Mouse (Mus musculus): ENCODE results near the gene Ccn2.
A peak's percentile ranks its signal among the peaks of the same experiment; 100 is the strongest.
"Not testable (repeated sequence)": the region's sequence is repeated elsewhere in the genome, so short reads cannot be mapped to it uniquely, and the experiment has no call there.

Ccn2 gene

DNA sequence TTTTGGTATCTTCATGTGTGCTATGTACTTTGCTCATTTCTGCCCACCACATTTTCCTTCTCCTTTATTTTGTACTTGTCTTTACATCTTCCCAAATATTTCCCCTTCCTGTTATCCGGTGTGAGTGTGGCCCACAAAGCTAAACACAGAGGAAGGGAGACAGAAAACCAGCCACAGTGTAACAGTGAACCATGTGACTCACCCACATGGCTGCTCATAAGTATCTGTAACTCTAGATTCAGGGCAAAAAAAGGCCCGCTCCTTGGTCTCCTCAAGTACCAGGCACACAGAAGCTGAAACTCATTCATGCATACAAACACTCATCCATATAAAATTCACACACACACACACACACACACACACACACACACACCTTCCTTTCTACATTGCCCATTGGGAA, 7.8 kb downstream of the Ccn2 start:
- no peak for DNase-seq (ENCODE audit: low spot score)

- no peak for DNase-seq (ENCODE audit: low spot score)
Observed at GRCm38 (mm10) chr10:24603727-24604126, 8.5 kb downstream of the Ccn2 start.

DNA sequence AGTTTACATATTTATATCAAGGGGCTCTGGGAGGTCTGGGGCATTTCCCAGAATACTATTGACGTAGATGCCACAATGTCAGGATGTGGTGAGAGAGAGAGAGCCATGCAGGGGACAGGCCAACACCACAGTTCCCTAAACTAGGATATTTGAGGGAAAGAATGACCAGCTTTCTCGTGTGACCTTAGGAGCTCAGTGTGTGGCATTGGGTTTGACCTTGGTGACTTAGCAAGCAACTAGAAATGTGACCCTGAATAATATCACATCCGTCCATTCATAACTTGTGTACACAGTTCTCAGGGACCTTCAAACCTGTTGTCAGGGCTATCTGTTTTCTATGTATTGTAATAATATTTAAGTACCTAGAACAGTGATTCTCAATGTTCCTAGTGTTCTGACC, 13.9 kb downstream of the Ccn2 start:
- no peak for DNase-seq (ENCODE audit: low spot score)

DNA sequence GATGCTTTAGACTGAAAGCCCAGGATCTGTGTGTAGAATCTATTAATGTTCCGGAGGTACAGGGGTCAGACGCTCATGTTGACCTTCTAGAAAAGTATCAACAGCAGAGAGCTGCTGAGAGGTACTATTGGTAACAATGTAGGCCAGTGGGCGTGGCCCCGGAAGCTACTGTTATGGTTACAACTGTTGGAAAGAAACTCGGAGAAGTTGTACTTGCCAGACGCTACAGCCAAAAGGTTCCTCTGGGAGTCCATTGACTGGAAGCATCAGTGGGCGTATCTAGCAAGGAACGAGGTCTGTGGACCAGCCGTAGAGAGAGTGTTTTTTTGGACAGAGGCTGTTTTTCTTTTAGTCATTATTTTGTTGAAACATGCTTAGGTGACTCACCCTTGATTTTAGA, 14.5 kb downstream of the Ccn2 start:
- DNase-seq (ENCODE audit: low spot score), result no peak

- no peak for DNase-seq (ENCODE audit: low spot score)
Observed at GRCm38 (mm10) chr10:24614726-24615125, 19.5 kb downstream of the Ccn2 start.

GRCm38 (mm10) chr10:24615799-24616198, 20.6 kb downstream of the Ccn2 start:
- DNase-seq (ENCODE audit: low spot score), result no peak

DNA sequence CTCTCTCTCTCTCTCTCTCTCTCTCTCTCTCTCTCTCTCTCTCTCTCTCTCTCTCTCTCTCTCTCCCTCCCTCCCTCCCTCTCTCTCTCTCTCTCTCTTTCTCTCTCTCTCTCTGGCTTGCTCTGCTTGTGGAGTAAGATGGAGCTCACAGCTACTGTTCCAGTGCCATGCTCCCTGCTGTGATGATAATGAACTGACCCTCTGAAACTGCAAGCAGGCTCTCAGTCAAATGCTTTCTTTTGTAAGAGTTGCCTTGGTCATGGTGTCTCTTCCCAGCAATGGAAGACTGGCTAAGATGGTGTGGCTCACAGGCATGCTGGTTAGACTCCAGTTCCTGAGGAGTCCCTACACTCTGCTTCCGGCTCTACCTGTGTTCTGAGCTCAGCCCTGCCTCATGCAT, 21.3 kb downstream of the Ccn2 start:
- not testable (repeated sequence) for DNase-seq (ENCODE audit: low spot score)

GRCm38 (mm10) chr10:24621572-24621971, 26.3 kb downstream of the Ccn2 start:
- DNase-seq (ENCODE audit: low spot score), result peak; percentile 63

DNA sequence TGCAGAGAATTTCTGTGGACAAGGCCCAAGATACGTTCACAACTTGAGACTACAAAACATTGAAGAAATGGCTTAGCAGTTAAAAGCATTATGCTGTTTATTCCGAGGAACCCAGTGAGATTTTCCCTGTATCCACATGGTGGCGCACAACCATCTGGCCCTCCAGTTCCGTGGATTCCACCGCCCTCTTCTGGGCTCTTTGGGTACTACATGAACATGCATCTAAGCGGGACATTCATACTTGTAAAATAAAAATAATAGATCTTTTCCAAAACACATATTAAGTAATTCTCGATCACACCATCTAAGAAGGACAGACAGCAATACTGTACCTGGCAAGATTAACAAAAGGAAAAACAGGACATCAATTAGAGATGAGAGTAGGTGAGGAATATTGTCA, 27.3 kb downstream of the Ccn2 start:
- peak; percentile 69 for DNase-seq (ENCODE audit: low spot score)

DNA sequence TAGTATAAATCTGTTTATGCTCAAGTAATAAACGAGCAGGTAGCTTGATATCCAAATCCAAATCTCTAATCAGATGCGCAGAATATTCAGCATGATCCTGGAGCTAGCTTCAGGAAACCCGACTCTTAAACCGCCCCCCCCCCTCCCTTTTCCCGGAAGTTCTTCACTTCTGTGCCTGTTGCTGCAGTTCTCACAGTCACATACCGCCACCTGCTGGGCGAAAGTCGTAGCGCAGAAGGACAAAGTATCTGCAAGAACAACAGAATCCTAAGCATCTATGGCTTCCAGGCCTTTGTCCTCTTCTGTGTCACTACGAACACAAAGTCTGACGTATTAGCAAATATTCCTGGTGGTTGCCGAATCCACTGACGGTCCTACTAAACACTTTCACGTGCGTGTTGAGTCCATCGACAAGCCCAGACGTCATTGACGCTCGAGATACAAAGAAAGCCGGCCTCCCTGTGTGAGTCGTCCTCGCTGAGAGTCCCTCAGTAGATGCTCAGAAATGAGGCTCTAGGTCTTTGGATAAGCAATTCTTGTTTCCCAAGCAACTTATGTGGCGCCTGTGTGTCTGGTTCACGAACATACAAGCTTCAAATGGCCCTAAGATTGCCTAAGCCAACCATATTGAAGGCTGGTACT, 29.9 kb downstream of the Ccn2 start:
- DNase-seq (ENCODE audit: low spot score), result peak; percentile 83

GRCm38 (mm10) chr10:24627262-24627661, 32.0 kb downstream of the Ccn2 start:
- no peak for DNase-seq (ENCODE audit: low spot score)

GRCm38 (mm10) chr10:24628466-24628865, 33.2 kb downstream of the Ccn2 start:
- DNase-seq (ENCODE audit: low spot score), result no peak

DNA sequence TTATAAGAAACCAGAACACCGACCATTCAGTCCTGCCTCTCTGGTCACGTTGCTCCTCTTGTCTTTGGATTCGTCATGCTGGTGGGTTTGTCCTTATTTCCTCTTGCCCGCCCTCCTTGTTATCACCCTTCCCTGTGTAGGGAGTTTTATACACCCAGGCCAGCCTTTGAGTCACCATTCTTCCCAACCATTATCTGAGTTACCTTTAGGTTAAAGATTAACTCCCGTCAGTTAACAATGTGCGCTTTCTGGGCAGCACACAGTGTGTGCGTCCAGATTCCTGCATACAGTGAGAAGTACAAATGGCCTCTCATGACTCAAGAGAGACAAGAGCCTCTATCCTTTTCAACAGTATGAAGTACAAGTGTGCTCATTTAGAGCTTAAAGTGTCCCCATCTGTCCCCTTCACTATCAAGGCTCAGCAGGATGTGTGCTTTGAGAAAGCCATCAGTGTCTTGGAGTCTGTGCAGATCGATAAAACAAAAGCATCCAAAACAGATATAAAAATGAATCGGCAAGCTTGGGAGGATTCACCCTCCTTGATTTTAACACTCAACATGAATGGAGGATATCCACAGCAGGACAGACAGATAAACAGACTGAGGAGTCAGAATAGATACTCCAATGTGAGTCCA, 34.0 kb downstream of the Ccn2 start:
- DNase-seq (ENCODE audit: low spot score), result no peak

- peak; percentile 79 for DNase-seq (ENCODE audit: low spot score)
Observed at GRCm38 (mm10) chr10:24630469-24631081, 35.3 kb downstream of the Ccn2 start.

DNA sequence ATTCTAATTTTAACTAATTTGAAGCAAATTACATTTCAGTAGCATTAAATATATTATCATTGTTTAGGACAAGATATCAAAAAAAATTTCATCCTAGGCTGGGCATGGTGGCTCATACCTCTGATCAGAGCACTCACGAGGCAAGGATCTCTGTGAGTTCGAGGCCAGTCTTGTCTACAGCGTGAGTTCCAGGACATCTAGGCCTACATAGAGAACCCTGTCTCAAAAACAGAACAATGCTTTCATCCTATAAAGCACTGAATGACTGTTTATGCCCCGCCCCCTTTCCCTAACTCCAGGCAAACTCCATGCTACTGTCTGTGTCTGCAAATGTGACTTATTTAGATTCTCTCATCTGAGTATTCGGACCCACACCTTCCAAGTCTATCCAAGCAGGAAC, 35.9 kb downstream of the Ccn2 start:
- DNase-seq (ENCODE audit: low spot score), result no peak

DNA sequence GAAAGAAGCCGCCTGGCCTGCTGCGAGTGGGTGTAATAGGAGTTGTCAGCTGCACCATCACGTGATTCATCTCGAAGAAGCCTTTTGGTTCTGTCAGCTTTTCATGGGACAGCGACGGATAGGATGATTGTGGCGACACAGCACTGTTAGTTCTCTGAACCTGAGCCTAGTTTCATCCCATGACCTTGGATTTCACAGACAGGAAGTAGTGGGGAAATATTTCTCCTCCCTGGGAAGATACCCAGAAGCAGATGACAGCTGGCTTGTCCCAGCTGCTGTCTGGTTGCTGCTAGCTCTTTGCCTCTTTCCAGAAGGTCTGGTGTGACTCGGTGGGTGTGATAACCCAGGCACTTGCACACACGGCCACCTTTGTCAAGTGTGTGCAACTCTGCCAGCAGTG, 39.0 kb downstream of the Ccn2 start:
- no peak for DNase-seq (ENCODE audit: low spot score)

GRCm38 (mm10) chr10:24635331-24635815, 40.1 kb downstream of the Ccn2 start:
- DNase-seq (ENCODE audit: low spot score), result no peak

GRCm38 (mm10) chr10:24635884-24636283, 40.6 kb downstream of the Ccn2 start:
- no peak for DNase-seq (ENCODE audit: low spot score)

DNA sequence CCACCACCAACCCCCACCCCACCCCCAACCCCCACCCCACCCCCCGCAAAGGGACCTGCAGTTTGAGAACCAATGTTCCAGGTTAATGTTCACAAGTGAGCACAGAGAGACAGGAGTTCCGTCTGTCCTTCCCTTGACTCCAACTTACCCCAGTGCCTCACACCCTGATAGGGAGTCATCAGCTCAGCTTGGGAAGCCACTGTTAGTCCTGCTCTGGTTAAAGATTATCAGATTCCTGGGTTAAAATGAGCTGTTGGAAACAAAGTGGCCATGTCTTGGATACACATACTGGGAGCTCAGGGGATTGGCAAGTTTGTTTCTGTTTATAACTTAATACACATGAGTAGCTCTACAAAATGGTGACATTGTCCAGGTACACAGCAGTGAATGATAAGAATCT, 41.7 kb downstream of the Ccn2 start:
- DNase-seq (ENCODE audit: low spot score), result no peak

- no peak for DNase-seq (ENCODE audit: low spot score)
Observed at GRCm38 (mm10) chr10:24638306-24639070, 43.2 kb downstream of the Ccn2 start.

- DNase-seq (ENCODE audit: low spot score), result no peak
Observed at GRCm38 (mm10) chr10:24639596-24639995, 44.4 kb downstream of the Ccn2 start.

GRCm38 (mm10) chr10:24640186-24640875, 45.1 kb downstream of the Ccn2 start:
- no peak for DNase-seq (ENCODE audit: low spot score)
